Mouse (Mus musculus) liver, embryonic 12.5 days (tissue): ENCODE measurements at regions not wholly inside any gene's neighbourhood (a gene's known extent, or its start where the extent isn't known, plus 50 kb on each side); places are given as distances from the start of the nearest gene placed in this dataset.

Source experiments
- ATAC-seq: fragments of 200-750 bp; cut with Nextera tagmentation; 2 replicates; pipeline ENCODE4 v1.8.0; 2017; ENCODE audit warnings: moderate number of reproducible peaks, mild to moderate bottlenecking, moderate library complexity
- H3K27ac ChIP-seq: fragments of 300-500 bp; sonication (generic); 2 replicates; pipeline ENCODE4 v1.5.1; 2016; ENCODE audit warnings: mild to moderate bottlenecking
- H3K27me3 ChIP-seq: fragments of 300-500 bp; sonication (generic); replicated peaks from 2 replicates; pipeline ENCODE4 v1.6.1; 2016; ENCODE audit warnings: mild to moderate bottlenecking, moderate library complexity
- H3K36me3 ChIP-seq: fragments of 300-500 bp; sonication (generic); 2 replicates; pipeline ENCODE4 v1.6.1; 2016; ENCODE audit warnings: mild to moderate bottlenecking, moderate library complexity
- H3K4me1 ChIP-seq: fragments of 300-500 bp; sonication (generic); 2 replicates; pipeline ENCODE4 v1.6.1; 2016
- H3K4me2 ChIP-seq: fragments of 300-500 bp; sonication (generic); 2 replicates; pipeline ENCODE4 v1.6.1; 2016; ENCODE audit warnings: mild to moderate bottlenecking, moderate library complexity
- H3K4me3 ChIP-seq: fragments of 300-500 bp; sonication (generic); 2 replicates; pipeline ENCODE4 v1.5.1; 2016; ENCODE audit warnings: mild to moderate bottlenecking, moderate library complexity
- H3K9ac ChIP-seq: fragments of 300-500 bp; sonication (generic); 2 replicates; pipeline ENCODE4 v1.6.1; 2016; ENCODE audit warnings: mild to moderate bottlenecking, moderate library complexity
- H3K9me3 ChIP-seq: fragments of 300-500 bp; sonication (generic); replicated peaks from 2 replicates; pipeline ENCODE4 v1.6.1; 2016; ENCODE audit warnings: mild to moderate bottlenecking, moderate library complexity
- WGBS: fragments of 180-500 bp; shearing (Covaris S2); methylation state at CpG from one replicate; pipeline ENCODE4 v1.1.7; 2016; ENCODE audit not compliant: insufficient replicate concordance; 5-methylcytosine and 5-hydroxymethylcytosine counted together

- 71% methylated on average over 6 of the region's 6 CpGs for WGBS
These were observed 984.3 kb downstream of the Slc4a3 start for GRCm38 (mm10) chr1:76530342-76530741.

DNA sequence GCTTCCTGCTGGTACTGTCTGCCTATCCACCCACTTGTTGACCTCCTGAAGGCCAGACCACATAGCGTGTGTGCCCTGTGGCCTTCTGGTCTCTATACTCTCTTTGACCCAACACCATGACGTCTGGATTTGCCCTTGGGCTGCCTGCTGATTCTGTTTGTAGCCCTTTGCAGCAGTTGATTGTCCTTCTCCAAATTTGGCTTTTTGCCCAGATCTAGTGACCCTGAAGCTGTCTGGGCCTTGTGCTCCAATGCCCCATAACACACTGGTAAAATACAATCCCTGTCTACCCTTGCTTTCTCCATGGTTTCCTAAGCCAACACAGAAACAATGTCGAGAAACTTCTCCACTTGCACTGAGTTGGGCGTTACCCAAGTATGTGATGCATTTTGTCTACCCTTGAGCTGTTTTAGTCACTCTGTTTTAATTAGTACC lies 979.3 kb downstream of the Epha4 start:
- ATAC-seq, result no peak
- 61% methylated on average over 4 of the region's 4 CpGs for WGBS
- no peak overlapping the region for H3K27ac ChIP-seq

More at GRCm38 (mm10) chr1:76530342-76530741, 984.3 kb downstream of the Slc4a3 start:
- H3K9ac ChIP-seq, result no peak overlapping the region
- no peaks in the 10 kb centered on the region for H3K4me1 ChIP-seq
- H3K4me3 ChIP-seq, result no peak overlapping the region
- no peak overlapping the region for H3K4me2 ChIP-seq
- H3K27ac ChIP-seq, result no peak overlapping the region
- no peaks in the 10 kb centered on the region for H3K27me3 ChIP-seq
- H3K36me3 ChIP-seq, result no peaks in the 10 kb centered on the region
- no peak for ATAC-seq
- no peaks in the 10 kb centered on the region for H3K9me3 ChIP-seq

DNA sequence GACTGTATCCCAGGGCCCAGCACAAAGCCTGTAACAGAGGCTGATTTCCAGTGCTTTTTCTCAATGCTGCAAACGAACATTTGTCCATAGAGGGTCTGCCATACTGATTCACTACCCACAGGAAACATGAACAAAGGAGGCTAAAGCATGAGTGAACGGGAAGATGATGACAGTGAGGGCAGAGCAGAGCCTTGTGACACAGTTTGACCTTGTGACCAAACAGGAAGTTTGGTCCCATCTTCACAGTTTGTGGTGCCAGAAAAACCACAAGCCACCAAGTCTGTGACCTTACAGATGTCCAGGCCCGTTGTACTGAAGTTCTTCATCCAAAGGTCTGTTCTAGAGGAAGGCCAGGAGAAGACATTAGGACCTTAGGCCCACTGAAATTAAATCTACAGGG lies 974.4 kb downstream of the Epha4 start:
- no peak for ATAC-seq
- Histone ChIP-seq H3K4me1 (no peaks in the 10 kb centered on the region), H3K36me3 (no peaks in the 10 kb centered on the region), H3K27ac (no peak overlapping the region), H3K4me3 (no peak overlapping the region), H3K4me2 (no peak overlapping the region), H3K27me3 (no peaks in the 10 kb centered on the region), H3K9ac (no peak overlapping the region), H3K9me3 (no peaks in the 10 kb centered on the region)
- WGBS, result 13% methylated on average over 3 of the region's 3 CpGs

More for the DNA sequence above, 979.3 kb downstream of the Epha4 start:
- Histone ChIP-seq H3K4me3 (no peak overlapping the region), H3K9me3 (no peaks in the 10 kb centered on the region), H3K9ac (no peak overlapping the region), H3K27me3 (no peaks in the 10 kb centered on the region), H3K36me3 (no peaks in the 10 kb centered on the region), H3K4me1 (no peaks in the 10 kb centered on the region), H3K4me2 (no peak overlapping the region)

- no peak overlapping the region for H3K4me2 ChIP-seq
- no peak for ATAC-seq
- no peak overlapping the region for H3K9ac ChIP-seq
- no peak overlapping the region for H3K27ac ChIP-seq
- H3K9me3 ChIP-seq, result no peaks in the 10 kb centered on the region
- 55% methylated on average over 5 of the region's 5 CpGs for WGBS
- no peaks in the 10 kb centered on the region for H3K27me3 ChIP-seq
- H3K4me1 ChIP-seq, result no peaks in the 10 kb centered on the region
- H3K36me3 ChIP-seq, result no peaks in the 10 kb centered on the region
- no peak overlapping the region for H3K4me3 ChIP-seq
These were observed 964.0 kb downstream of the Epha4 start for GRCm38 (mm10) chr1:76550876-76551275.

GRCm38 (mm10) chr1:76559441-76559840 lies 955.4 kb downstream of the Epha4 start:
- Histone ChIP-seq H3K36me3 (no peaks in the 10 kb centered on the region), H3K4me3 (no peak overlapping the region), H3K9ac (no peak overlapping the region), H3K27ac (no peak overlapping the region), H3K27me3 (no peaks in the 10 kb centered on the region), H3K4me2 (no peak overlapping the region), H3K9me3 (no peaks in the 10 kb centered on the region), H3K4me1 (no peaks in the 10 kb centered on the region)
- ATAC-seq, result no peak
- WGBS, result 72% methylated on average over 7 of the region's 7 CpGs

DNA sequence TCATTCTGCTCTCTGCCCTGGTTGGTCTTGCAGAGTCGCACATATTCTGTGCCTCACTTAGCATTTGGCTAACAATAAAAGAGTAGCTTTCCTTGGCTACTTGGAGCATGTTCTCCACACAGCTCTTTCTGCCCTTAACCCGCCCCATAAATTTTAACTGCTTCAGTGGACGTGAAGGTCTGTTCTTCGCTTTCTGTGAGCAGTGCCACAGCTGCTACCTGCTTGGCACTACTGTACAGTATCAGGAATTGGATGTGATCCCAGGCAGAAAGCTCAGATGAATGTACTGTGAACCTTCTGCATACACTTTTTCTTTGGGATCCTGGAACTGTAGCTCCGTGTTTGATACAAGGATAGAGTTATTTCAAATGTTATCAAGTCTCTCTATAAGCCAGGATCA lies 939.4 kb downstream of the Epha4 start:
- H3K4me1 ChIP-seq, result no peaks in the 10 kb centered on the region
- no peak overlapping the region for H3K27ac ChIP-seq
- no peak for ATAC-seq
- no peaks in the 10 kb centered on the region for H3K27me3 ChIP-seq
- H3K36me3 ChIP-seq, result no peaks in the 10 kb centered on the region
- no peak overlapping the region for H3K4me3 ChIP-seq
- WGBS, result 63% methylated on average over 5 of the region's 5 CpGs
- H3K4me2 ChIP-seq, result no peak overlapping the region
- H3K9ac ChIP-seq, result no peak overlapping the region
- H3K9me3 ChIP-seq, result no peaks in the 10 kb centered on the region

GRCm38 (mm10) chr1:76585921-76586320 lies 929.0 kb downstream of the Epha4 start:
- Histone ChIP-seq H3K4me3 (no peak overlapping the region), H3K9me3 (peaks cover 2% of the 10 kb centered on the region; the same call in 1 of the 2 replicates), H3K36me3 (no peaks in the 10 kb centered on the region), H3K4me2 (no peak overlapping the region), H3K9ac (no peak overlapping the region), H3K4me1 (no peaks in the 10 kb centered on the region), H3K27ac (no peak overlapping the region), H3K27me3 (no peaks in the 10 kb centered on the region)
- WGBS, result 71% methylated on average over 2 of the region's 2 CpGs
- ATAC-seq, result no peak

DNA sequence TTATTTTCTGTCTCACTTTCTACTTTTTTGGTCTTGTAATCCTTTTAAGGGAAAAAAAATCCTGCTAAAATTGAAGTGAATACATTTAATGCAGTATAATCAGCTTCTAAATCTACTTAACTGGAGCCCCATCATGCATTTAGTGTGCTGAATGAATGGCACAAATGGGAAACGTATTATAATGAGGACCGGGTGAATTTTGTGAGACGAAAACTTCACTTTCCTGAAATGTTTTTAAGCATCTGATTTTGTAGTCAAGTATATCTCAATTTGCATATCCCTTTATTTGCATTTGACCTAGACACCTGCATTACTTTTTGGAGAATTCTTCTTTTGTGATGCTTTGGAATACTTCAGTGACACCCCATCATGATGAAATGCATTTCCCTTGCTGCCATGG lies 889.1 kb downstream of the Epha4 start:
- no peak overlapping the region for H3K27ac ChIP-seq
- H3K9ac ChIP-seq, result no peak overlapping the region
- H3K4me2 ChIP-seq, result no peak overlapping the region
- no peak for ATAC-seq
- 65% methylated on average over 3 of the region's 3 CpGs for WGBS
- no peak overlapping the region for H3K4me3 ChIP-seq
- no peaks in the 10 kb centered on the region for H3K27me3 ChIP-seq
- H3K4me1 ChIP-seq, result no peaks in the 10 kb centered on the region
- H3K9me3 ChIP-seq, result no peaks in the 10 kb centered on the region
- no peaks in the 10 kb centered on the region for H3K36me3 ChIP-seq

- H3K36me3 ChIP-seq, result no peaks in the 10 kb centered on the region
- H3K9me3 ChIP-seq, result no peaks in the 10 kb centered on the region
- H3K27me3 ChIP-seq, result no peaks in the 10 kb centered on the region
- H3K27ac ChIP-seq, result no peak overlapping the region
- H3K4me3 ChIP-seq, result no peak overlapping the region
- no peak overlapping the region for H3K4me2 ChIP-seq
- no peak for ATAC-seq
- no peaks in the 10 kb centered on the region for H3K4me1 ChIP-seq
- H3K9ac ChIP-seq, result no peak overlapping the region
These were observed 885.0 kb downstream of the Epha4 start for GRCm38 (mm10) chr1:76629861-76630260.

DNA sequence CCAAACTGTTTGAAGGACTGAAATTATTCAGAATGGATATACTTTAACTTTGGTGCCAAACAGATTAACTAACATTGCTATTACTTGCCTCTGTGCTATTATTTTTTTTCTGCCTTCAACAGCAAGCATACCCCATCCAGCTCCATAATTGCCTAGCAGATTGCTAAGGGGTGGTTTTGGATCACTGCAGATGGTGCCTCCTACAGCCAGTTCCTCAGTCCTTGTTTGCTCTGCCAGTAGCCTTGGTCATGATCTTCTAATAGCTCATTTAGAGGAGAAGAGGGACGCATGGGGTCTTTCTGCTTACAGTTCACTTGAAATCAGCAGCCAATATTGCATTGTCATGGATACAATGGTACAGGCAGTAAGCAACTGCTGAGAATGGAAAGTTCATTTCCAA lies 880.8 kb downstream of the Epha4 start:
- ATAC-seq, result no peak
- Histone ChIP-seq H3K4me3 (no peak overlapping the region), H3K9me3 (no peaks in the 10 kb centered on the region), H3K27ac (no peak overlapping the region), H3K4me2 (no peak overlapping the region), H3K9ac (no peak overlapping the region), H3K4me1 (no peaks in the 10 kb centered on the region), H3K27me3 (no peaks in the 10 kb centered on the region), H3K36me3 (no peaks in the 10 kb centered on the region)
- 64% methylated on average over 1 of the region's 1 CpGs for WGBS

GRCm38 (mm10) chr1:76637268-76638009 lies 877.4 kb downstream of the Epha4 start:
- Histone ChIP-seq H3K27ac (no peak overlapping the region), H3K9ac (no peak overlapping the region), H3K27me3 (no peaks in the 10 kb centered on the region), H3K4me1 (no peaks in the 10 kb centered on the region), H3K9me3 (no peaks in the 10 kb centered on the region), H3K4me3 (no peak overlapping the region), H3K4me2 (no peak overlapping the region), H3K36me3 (no peaks in the 10 kb centered on the region)
- 82% methylated on average over 19 of the region's 19 CpGs for WGBS
- no peak for ATAC-seq

DNA sequence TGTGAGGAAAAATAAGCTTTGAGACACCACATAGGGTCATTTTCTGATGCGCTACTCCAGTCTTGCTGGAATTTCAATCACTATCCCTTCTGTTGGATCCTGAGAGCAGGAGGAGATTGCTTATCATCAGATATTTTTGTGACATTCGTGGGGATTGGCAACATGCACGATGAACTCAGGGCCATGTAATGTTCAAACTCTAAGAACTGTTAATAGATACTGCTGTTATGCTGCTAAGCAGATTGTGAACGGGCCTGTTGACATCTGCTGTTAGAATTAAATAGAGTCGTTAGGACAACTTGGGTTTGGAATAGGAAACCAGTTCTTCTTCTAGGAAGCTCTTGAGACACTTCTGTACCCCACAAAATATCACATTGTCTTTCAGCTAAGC lies 876.9 kb downstream of the Epha4 start:
- no peak overlapping the region for H3K27ac ChIP-seq
- no peak overlapping the region for H3K4me2 ChIP-seq
- 70% methylated on average over 5 of the region's 5 CpGs for WGBS
- H3K4me1 ChIP-seq, result no peaks in the 10 kb centered on the region
- H3K9ac ChIP-seq, result no peak overlapping the region
- H3K4me3 ChIP-seq, result no peak overlapping the region
- ATAC-seq, result no peak
- H3K36me3 ChIP-seq, result no peaks in the 10 kb centered on the region
- no peaks in the 10 kb centered on the region for H3K9me3 ChIP-seq
- H3K27me3 ChIP-seq, result no peaks in the 10 kb centered on the region

DNA sequence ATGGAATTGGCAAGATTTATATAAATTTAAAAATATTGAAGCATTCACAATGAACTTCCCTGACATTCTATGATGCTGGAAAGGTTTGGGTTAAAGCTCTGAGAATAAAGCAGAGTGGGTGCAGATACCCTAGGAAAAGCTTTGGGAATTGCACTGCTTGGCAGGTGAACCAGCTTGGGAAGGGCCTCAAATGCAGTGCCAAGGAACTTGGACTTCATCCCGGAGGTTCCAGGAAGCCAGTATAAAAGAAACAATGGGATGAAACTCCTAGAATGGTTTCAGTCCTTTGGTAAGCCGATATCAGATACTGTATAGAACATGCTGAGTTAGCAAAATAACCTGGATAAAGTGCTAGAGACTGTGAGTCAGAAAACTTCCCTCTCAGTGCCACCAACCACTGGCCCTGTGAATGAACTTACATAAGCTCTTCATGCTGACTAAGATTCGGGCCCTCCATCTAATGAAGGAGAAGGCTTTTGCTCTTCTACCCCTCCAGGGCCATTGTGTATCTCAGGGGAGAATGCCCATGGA lies 873.6 kb downstream of the Epha4 start:
- 68% methylated on average over 3 of the region's 3 CpGs for WGBS
- no peaks in the 10 kb centered on the region for H3K9me3 ChIP-seq
- ATAC-seq, result no peak

More for the DNA sequence above, 873.6 kb downstream of the Epha4 start:
- Histone ChIP-seq H3K4me1 (no peaks in the 10 kb centered on the region), H3K27me3 (no peaks in the 10 kb centered on the region), H3K27ac (no peak overlapping the region), H3K36me3 (no peaks in the 10 kb centered on the region), H3K9ac (no peak overlapping the region), H3K4me2 (no peak overlapping the region), H3K4me3 (no peak overlapping the region)
